Mouse (Mus musculus): Measurements from ENCODE around the gene Tspan9.

Gene Tspan9

GRCm38 (mm10) chr6:128103874-128104273 lies 39.5 kb downstream of the Tspan9 start:
- no peak for DNase-seq (ENCODE audit: low read depth, low spot score)

GRCm38 (mm10) chr6:128102296-128102999 lies 40.9 kb downstream of the Tspan9 start:
- no peak for DNase-seq (ENCODE audit: low read depth, low spot score)

- no peak for DNase-seq (ENCODE audit: low read depth, low spot score)
Measured at GRCm38 (mm10) chr6:128099871-128100270, 43.5 kb downstream of the Tspan9 start.

GRCm38 (mm10) chr6:128099190-128099589 lies 44.2 kb downstream of the Tspan9 start:
- DNase-seq (ENCODE audit: low read depth, low spot score): no peak

GRCm38 (mm10) chr6:128096521-128096920 lies 46.9 kb downstream of the Tspan9 start:
- no peak for DNase-seq (ENCODE audit: low read depth, low spot score)

- DNase-seq (ENCODE audit: low read depth, low spot score): peak; percentile 70
Measured at GRCm38 (mm10) chr6:128095906-128096305, 47.5 kb downstream of the Tspan9 start.

GRCm38 (mm10) chr6:128095131-128095530 lies 48.3 kb downstream of the Tspan9 start:
- DNase-seq (ENCODE audit: low read depth, low spot score): peak; percentile 84

- DNase-seq (ENCODE audit: low read depth, low spot score): peak; percentile 85
Measured at GRCm38 (mm10) chr6:128093856-128094628, 49.4 kb downstream of the Tspan9 start.

- no peak for DNase-seq (ENCODE audit: low read depth, low spot score)
Measured at GRCm38 (mm10) chr6:128092621-128093020, 50.8 kb downstream of the Tspan9 start.

GRCm38 (mm10) chr6:128091833-128092166 lies 51.6 kb downstream of the Tspan9 start:
- DNase-seq (ENCODE audit: low read depth, low spot score): no peak

- DNase-seq (ENCODE audit: low read depth, low spot score): peak; percentile 90
Measured at GRCm38 (mm10) chr6:128090985-128091832, 52.2 kb downstream of the Tspan9 start.

GRCm38 (mm10) chr6:128089770-128090702 lies 53.4 kb downstream of the Tspan9 start:
- DNase-seq (ENCODE audit: low read depth, low spot score): peak; percentile 83

- no peak for DNase-seq (ENCODE audit: low read depth, low spot score)
Measured at GRCm38 (mm10) chr6:128088746-128089523, 54.5 kb downstream of the Tspan9 start.

GRCm38 (mm10) chr6:128085488-128086066 lies 57.8 kb downstream of the Tspan9 start:
- no peak for DNase-seq (ENCODE audit: low read depth, low spot score)

- DNase-seq (ENCODE audit: low read depth, low spot score): no peak
Measured at GRCm38 (mm10) chr6:128083305-128083704, 60.1 kb downstream of the Tspan9 start.

GRCm38 (mm10) chr6:128081781-128082180 lies 61.6 kb downstream of the Tspan9 start:
- peak; percentile 53 for DNase-seq (ENCODE audit: low read depth, low spot score)

- peak; percentile 99 for DNase-seq (ENCODE audit: low read depth, low spot score)
Measured at GRCm38 (mm10) chr6:128081293-128081692, 62.1 kb downstream of the Tspan9 start.

- DNase-seq (ENCODE audit: low read depth, low spot score): no peak
Measured at GRCm38 (mm10) chr6:128079576-128080224, 63.7 kb downstream of the Tspan9 start.

- DNase-seq (ENCODE audit: low read depth, low spot score): no peak
Measured at GRCm38 (mm10) chr6:128078508-128078907, 64.9 kb downstream of the Tspan9 start.

Data from brain, adult 2 months (tissue).